Mouse (Mus musculus) hindbrain, embryonic 11.5 days (tissue): Measurements from ENCODE around the gene Ganc. TPM values are rescaled to one million over a fixed set of nuclear protein-coding genes. Genes with fewer than 3 reads are reported as not detected.

ENCODE experiments used
- ATAC-seq: fragments of 200-750 bp; cut with Nextera tagmentation; 2 replicates; pipeline ENCODE4 v1.8.0; 2017; ENCODE audit warnings: mild to moderate bottlenecking, moderate TSS enrichment, moderate library complexity; ENCODE audit not compliant: low FRiP score
- DNase-seq: peaks from one replicate; pipeline ENCODE4 v3.0.0-alpha.2; 2015; ENCODE audit warnings: low spot score
- H3K27ac ChIP-seq: fragments of 300-500 bp; sonication (generic); 2 replicates; pipeline ENCODE4 v1.5.1; 2014; ENCODE audit warnings: mild to moderate bottlenecking, low read depth, low read length
- H3K27me3 ChIP-seq: fragments of 300-500 bp; sonication (generic); 2 replicates; pipeline ENCODE4 v1.6.1; 2014; ENCODE audit warnings: mild to moderate bottlenecking, low read length, moderate library complexity, mixed read lengths; ENCODE audit not compliant: control insufficient read depth, insufficient read depth
- H3K36me3 ChIP-seq: fragments of 300-500 bp; sonication (generic); 2 replicates; pipeline ENCODE4 v1.6.1; 2014; ENCODE audit warnings: mild to moderate bottlenecking, low read length, moderate library complexity, mixed read lengths; ENCODE audit not compliant: control insufficient read depth, insufficient read depth
- H3K4me1 ChIP-seq: fragments of 300-500 bp; sonication (generic); replicated peaks from 2 replicates; pipeline ENCODE4 v1.6.1; 2014; ENCODE audit warnings: low read length, mixed read lengths; ENCODE audit not compliant: control insufficient read depth, insufficient read depth
- H3K4me2 ChIP-seq: fragments of 300-500 bp; sonication (generic); replicated peaks from 2 replicates; pipeline ENCODE4 v1.6.1; 2014; ENCODE audit warnings: mild to moderate bottlenecking, low read depth, low read length
- H3K4me3 ChIP-seq: fragments of 300-500 bp; sonication (generic); 2 replicates; pipeline ENCODE4 v1.5.1; 2014; ENCODE audit warnings: low read depth, low read length
- H3K9ac ChIP-seq: fragments of 300-500 bp; sonication (generic); 2 replicates; pipeline ENCODE4 v1.6.1; 2014; ENCODE audit warnings: low read depth, low read length
- H3K9me3 ChIP-seq: fragments of 300-500 bp; sonication (generic); 2 replicates; pipeline ENCODE4 v1.6.1; 2016; ENCODE audit warnings: low read length; ENCODE audit not compliant: control insufficient read depth
- WGBS: fragments of 180-500 bp; shearing (Covaris S2); extraction: QIAGEN DNeasy Blood & Tissue Kit; methylation state at CpG from one replicate; pipeline ENCODE4 v1.1.7; 2014; 5-methylcytosine and 5-hydroxymethylcytosine counted together
- polyA plus RNA-seq: library from polyadenylated mRNA; unstranded; fragments of >200 nt; fragmentation: Nextera tagmentation; extraction: Ambion mirVana; gene quantifications from 2 replicates; pipeline ENCODE4 v1.2.1, GENCODE M21; 2014

Ganc gene
- polyA plus RNA-seq, 1 experiment from 2014 or later = 9.2 TPM

GRCm38 (mm10) chr2:120463328-120463727 is 59.6 kb downstream of the Ganc start:
- H3K27ac ChIP-seq = no peak overlapping the region
- no peak overlapping the region for H3K9ac ChIP-seq
- H3K9me3 ChIP-seq = no peaks in the 10 kb centered on the region
- no peak for DNase-seq
- WGBS = 96% methylated on average over 7 of the region's 7 CpGs
- no peaks in the 10 kb centered on the region for H3K27me3 ChIP-seq
- no peaks in the 10 kb centered on the region for H3K36me3 ChIP-seq
- H3K4me1 ChIP-seq = no peaks in the 10 kb centered on the region
- H3K4me2 ChIP-seq = no peak overlapping the region
- no peak for ATAC-seq
- no peak overlapping the region for H3K4me3 ChIP-seq

- DNase-seq (no peak), ATAC-seq (no peak)
- Histone ChIP-seq H3K4me3 (no peak overlapping the region), H3K27me3 (no peaks in the 10 kb centered on the region), H3K36me3 (no peaks in the 10 kb centered on the region), H3K4me2 (no peak overlapping the region), H3K9me3 (no peaks in the 10 kb centered on the region), H3K9ac (no peak overlapping the region), H3K27ac (no peak overlapping the region), H3K4me1 (no peaks in the 10 kb centered on the region)
- 81% methylated on average over 8 of the region's 8 CpGs for WGBS
Measured at GRCm38 (mm10) chr2:120464091-120464490, 60.4 kb downstream of the Ganc start.

GRCm38 (mm10) chr2:120464732-120465396 is 61.2 kb downstream of the Ganc start:
- Histone ChIP-seq H3K36me3 (no peaks in the 10 kb centered on the region), H3K4me3 (no peak overlapping the region), H3K9me3 (no peaks in the 10 kb centered on the region), H3K27me3 (no peaks in the 10 kb centered on the region), H3K4me1 (no peaks in the 10 kb centered on the region), H3K4me2 (no peak overlapping the region), H3K9ac (no peak overlapping the region), H3K27ac (no peak overlapping the region)
- ATAC-seq (no peak), DNase-seq (no peak)
- 94% methylated on average over 2 of the region's 2 CpGs for WGBS

- H3K36me3 ChIP-seq = no peaks in the 10 kb centered on the region
- H3K9ac ChIP-seq = no peak overlapping the region
Measured at GRCm38 (mm10) chr2:120465397-120465785, 61.7 kb downstream of the Ganc start.

GRCm38 (mm10) chr2:120468011-120468410 is 64.3 kb downstream of the Ganc start:
- no peaks in the 10 kb centered on the region for H3K4me1 ChIP-seq
- H3K36me3 ChIP-seq = no peaks in the 10 kb centered on the region
- no peak for DNase-seq
- ATAC-seq = no peak
- H3K4me3 ChIP-seq = no peak overlapping the region
- H3K27me3 ChIP-seq = no peaks in the 10 kb centered on the region
- H3K9ac ChIP-seq = no peak overlapping the region
- H3K4me2 ChIP-seq = no peak overlapping the region
- no peaks in the 10 kb centered on the region for H3K9me3 ChIP-seq
- H3K27ac ChIP-seq = no peak overlapping the region

More at GRCm38 (mm10) chr2:120465397-120465785, 61.7 kb downstream of the Ganc start:
- H3K27me3 ChIP-seq = no peaks in the 10 kb centered on the region
- 81% methylated on average over 5 of the region's 5 CpGs for WGBS
- H3K4me3 ChIP-seq = no peak overlapping the region
- no peak overlapping the region for H3K27ac ChIP-seq
- H3K4me2 ChIP-seq = no peak overlapping the region
- DNase-seq (no peak), ATAC-seq (no peak)
- no peaks in the 10 kb centered on the region for H3K4me1 ChIP-seq
- no peaks in the 10 kb centered on the region for H3K9me3 ChIP-seq

- Histone ChIP-seq H3K36me3 (no peaks in the 10 kb centered on the region), H3K4me1 (no peaks in the 10 kb centered on the region), H3K4me2 (no peak overlapping the region), H3K27ac (no peak overlapping the region), H3K27me3 (no peaks in the 10 kb centered on the region), H3K9ac (no peak overlapping the region), H3K9me3 (no peaks in the 10 kb centered on the region), H3K4me3 (no peak overlapping the region)
- no peak for DNase-seq
- WGBS = 86% methylated on average over 3 of the region's 3 CpGs
- ATAC-seq = no peak
Measured at GRCm38 (mm10) chr2:120469220-120469619, 65.5 kb downstream of the Ganc start.

GRCm38 (mm10) chr2:120469715-120470114 is 66.0 kb downstream of the Ganc start:
- ATAC-seq (no peak), DNase-seq (no peak)
- H3K4me2 ChIP-seq = no peak overlapping the region
- no peaks in the 10 kb centered on the region for H3K4me1 ChIP-seq
- no peaks in the 10 kb centered on the region for H3K27me3 ChIP-seq
- H3K4me3 ChIP-seq = no peak overlapping the region
- H3K9ac ChIP-seq = no peak overlapping the region
- H3K9me3 ChIP-seq = no peaks in the 10 kb centered on the region
- H3K27ac ChIP-seq = no peak overlapping the region
- no peaks in the 10 kb centered on the region for H3K36me3 ChIP-seq
- 92% methylated on average over 10 of the region's 10 CpGs for WGBS

GRCm38 (mm10) chr2:120470856-120471255 is 67.2 kb downstream of the Ganc start:
- H3K27me3 ChIP-seq = no peaks in the 10 kb centered on the region
- no peaks in the 10 kb centered on the region for H3K36me3 ChIP-seq
- no peaks in the 10 kb centered on the region for H3K9me3 ChIP-seq
- DNase-seq (no peak), ATAC-seq (no peak)
- H3K4me2 ChIP-seq = no peak overlapping the region
- no peak overlapping the region for H3K9ac ChIP-seq
- no peak overlapping the region for H3K27ac ChIP-seq
- WGBS = 77% methylated on average over 4 of the region's 4 CpGs
- H3K4me1 ChIP-seq = no peaks in the 10 kb centered on the region
- no peak overlapping the region for H3K4me3 ChIP-seq

- H3K4me2 ChIP-seq = no peak overlapping the region
- H3K36me3 ChIP-seq = no peaks in the 10 kb centered on the region
Measured at GRCm38 (mm10) chr2:120476277-120477087, 72.8 kb downstream of the Ganc start.

More at GRCm38 (mm10) chr2:120476277-120477087, 72.8 kb downstream of the Ganc start:
- WGBS = 67% methylated on average over 13 of the region's 13 CpGs
- no peak for ATAC-seq
- Histone ChIP-seq H3K9me3 (no peaks in the 10 kb centered on the region), H3K9ac (no peak overlapping the region), H3K4me1 (no peaks in the 10 kb centered on the region), H3K27ac (no peak overlapping the region), H3K4me3 (no peak overlapping the region), H3K27me3 (no peaks in the 10 kb centered on the region)
- no peak for DNase-seq
